Mouse (Mus musculus): ENCODE results near the gene Ablim2.
A peak's percentile ranks its signal among the peaks of the same experiment; 100 is the strongest.

Gene Ablim2

GRCm38 (mm10) chr5:35814334-35814941 is 56.8 kb downstream of the Ablim2 start:
- DNase-seq (ENCODE audit: low spot score): no peak

GRCm38 (mm10) chr5:35815051-35815450 is 57.4 kb downstream of the Ablim2 start:
- no peak for DNase-seq (ENCODE audit: low spot score)

- no peak for DNase-seq (ENCODE audit: low spot score)
Measured at GRCm38 (mm10) chr5:35817266-35817665, 59.6 kb downstream of the Ablim2 start.

- no peak for DNase-seq (ENCODE audit: low spot score)
Measured at GRCm38 (mm10) chr5:35817882-35818281, 60.2 kb downstream of the Ablim2 start.

GRCm38 (mm10) chr5:35822721-35823120 is 65.0 kb downstream of the Ablim2 start:
- DNase-seq (ENCODE audit: low spot score): no peak

GRCm38 (mm10) chr5:35826465-35826864 is 68.8 kb downstream of the Ablim2 start:
- no peak for DNase-seq (ENCODE audit: low spot score)

GRCm38 (mm10) chr5:35827075-35827474 is 69.4 kb downstream of the Ablim2 start:
- no peak for DNase-seq (ENCODE audit: low spot score)

GRCm38 (mm10) chr5:35827856-35828255 is 70.2 kb downstream of the Ablim2 start:
- DNase-seq (ENCODE audit: low spot score): no peak

GRCm38 (mm10) chr5:35830101-35830500 is 72.4 kb downstream of the Ablim2 start:
- DNase-seq (ENCODE audit: low spot score): no peak

GRCm38 (mm10) chr5:35833881-35834280 is 76.2 kb downstream of the Ablim2 start:
- DNase-seq (ENCODE audit: low spot score): no peak

- DNase-seq (ENCODE audit: low spot score): no peak
Measured at GRCm38 (mm10) chr5:35836992-35837391, 79.3 kb downstream of the Ablim2 start.

- DNase-seq (ENCODE audit: low spot score): no peak
Measured at GRCm38 (mm10) chr5:35839262-35839661, 81.6 kb downstream of the Ablim2 start.

GRCm38 (mm10) chr5:35851485-35851884 is 93.8 kb downstream of the Ablim2 start:
- no peak for DNase-seq (ENCODE audit: low spot score)

- DNase-seq (ENCODE audit: low spot score): no peak
Measured at GRCm38 (mm10) chr5:35853463-35853862, 95.8 kb downstream of the Ablim2 start.

- DNase-seq (ENCODE audit: low spot score): no peak
Measured at GRCm38 (mm10) chr5:35856245-35856644, 98.6 kb downstream of the Ablim2 start.

GRCm38 (mm10) chr5:35858069-35858468 is 100.4 kb downstream of the Ablim2 start:
- peak; percentile 56 for DNase-seq (ENCODE audit: low spot score)

GRCm38 (mm10) chr5:35861456-35861855 is 103.8 kb downstream of the Ablim2 start:
- DNase-seq (ENCODE audit: low spot score): no peak

- DNase-seq (ENCODE audit: low spot score): no peak
Measured at GRCm38 (mm10) chr5:35869973-35870372, 112.3 kb downstream of the Ablim2 start.

- peak; percentile 78 for DNase-seq (ENCODE audit: low spot score)
Measured at GRCm38 (mm10) chr5:35870408-35871012, 112.8 kb downstream of the Ablim2 start.

GRCm38 (mm10) chr5:35873382-35873781 is 115.7 kb downstream of the Ablim2 start:
- DNase-seq (ENCODE audit: low spot score): no peak

GRCm38 (mm10) chr5:35876236-35876635 is 118.6 kb downstream of the Ablim2 start:
- DNase-seq (ENCODE audit: low spot score): no peak

- no peak for DNase-seq (ENCODE audit: low spot score)
Measured at GRCm38 (mm10) chr5:35879199-35879598, 121.5 kb downstream of the Ablim2 start.

GRCm38 (mm10) chr5:35882391-35882790 is 124.7 kb downstream of the Ablim2 start:
- DNase-seq (ENCODE audit: low spot score): peak; percentile 70

GRCm38 (mm10) chr5:35884262-35884661 is 126.6 kb downstream of the Ablim2 start:
- no peak for DNase-seq (ENCODE audit: low spot score)

Measured in yolk sac, embryonic 10.5 days (tissue).